Mouse (Mus musculus) lung, postnatal 0 days (tissue): ENCODE measurements around the gene Hoxc4. TPM values are rescaled to one million over a fixed set of nuclear protein-coding genes. Genes with fewer than 3 reads are reported as not detected.

ENCODE experiments used
- ATAC-seq: fragments of 200-750 bp; cut with Nextera tagmentation; 2 replicates; pipeline ENCODE4 v1.8.0; 2017; ENCODE audit warnings: moderate library complexity
- DNase-seq: peaks from one replicate; pipeline ENCODE4 v3.0.0-alpha.2; 2016; ENCODE audit warnings: low spot score
- H3K27ac ChIP-seq: fragments of 300-500 bp; sonication (generic); 2 replicates; pipeline ENCODE4 v1.5.1; 2014; ENCODE audit warnings: antibody characterized with exemption, mild to moderate bottlenecking, low read length, mixed read lengths
- H3K27me3 ChIP-seq: fragments of 300-500 bp; sonication (generic); replicated peaks from 2 replicates; pipeline ENCODE4 v1.6.1; 2014; ENCODE audit warnings: low read length, mixed read lengths; ENCODE audit not compliant: insufficient read depth
- H3K36me3 ChIP-seq: fragments of 300-500 bp; sonication (generic); 2 replicates; pipeline ENCODE4 v1.6.1; 2014; ENCODE audit warnings: low read length, mixed read lengths; ENCODE audit not compliant: insufficient read depth
- H3K4me1 ChIP-seq: fragments of 300-500 bp; sonication (generic); 2 replicates; pipeline ENCODE4 v1.6.1; 2014; ENCODE audit warnings: antibody characterized with exemption, low read depth, low read length, mixed read lengths; ENCODE audit not compliant: insufficient read depth
- H3K4me2 ChIP-seq: fragments of 300-500 bp; sonication (generic); replicated peaks from 2 replicates; pipeline ENCODE4 v1.6.1; 2014; ENCODE audit warnings: low read depth, mild to moderate bottlenecking, low read length, moderate library complexity, mixed read lengths
- H3K4me3 ChIP-seq: fragments of 300-500 bp; sonication (generic); 2 replicates; pipeline ENCODE4 v1.5.1; 2014; ENCODE audit warnings: low read depth, low read length
- H3K9ac ChIP-seq: fragments of 300-500 bp; sonication (generic); replicated peaks from 2 replicates; pipeline ENCODE4 v1.6.1; 2014; ENCODE audit warnings: low read depth, mild to moderate bottlenecking
- H3K9me3 ChIP-seq: fragments of 300-500 bp; sonication (generic); 2 replicates; pipeline ENCODE4 v1.6.1; 2016; ENCODE audit warnings: low read length, mixed read lengths
- CTCF ChIP-seq: IDR thresholded peaks from 2 replicates; pipeline ENCODE4 v1.5.1; 2016; ENCODE audit warnings: antibody characterized with exemption, mild to moderate bottlenecking
- EP300 ChIP-seq: IDR thresholded peaks from 2 replicates; pipeline ENCODE4 v1.6.1; 2016; ENCODE audit warnings: antibody characterized with exemption, mild to moderate bottlenecking, control low read depth
- WGBS: fragments of 180-500 bp; shearing (Covaris S2); extraction: QIAGEN DNeasy Blood & Tissue Kit; methylation state at CpG from one replicate; pipeline ENCODE4 v1.1.7; 2014; 5-methylcytosine and 5-hydroxymethylcytosine counted together
- polyA plus RNA-seq: library from polyadenylated mRNA; unstranded; fragments of >200 nt; fragmentation: Nextera tagmentation; extraction: Ambion mirVana; gene quantifications from 2 replicates; pipeline ENCODE4 v1.2.1, GENCODE M21; 2015

Gene Hoxc4
- polyA plus RNA-seq, 1 experiment from 2014 or later: 0.23 TPM

DNA sequence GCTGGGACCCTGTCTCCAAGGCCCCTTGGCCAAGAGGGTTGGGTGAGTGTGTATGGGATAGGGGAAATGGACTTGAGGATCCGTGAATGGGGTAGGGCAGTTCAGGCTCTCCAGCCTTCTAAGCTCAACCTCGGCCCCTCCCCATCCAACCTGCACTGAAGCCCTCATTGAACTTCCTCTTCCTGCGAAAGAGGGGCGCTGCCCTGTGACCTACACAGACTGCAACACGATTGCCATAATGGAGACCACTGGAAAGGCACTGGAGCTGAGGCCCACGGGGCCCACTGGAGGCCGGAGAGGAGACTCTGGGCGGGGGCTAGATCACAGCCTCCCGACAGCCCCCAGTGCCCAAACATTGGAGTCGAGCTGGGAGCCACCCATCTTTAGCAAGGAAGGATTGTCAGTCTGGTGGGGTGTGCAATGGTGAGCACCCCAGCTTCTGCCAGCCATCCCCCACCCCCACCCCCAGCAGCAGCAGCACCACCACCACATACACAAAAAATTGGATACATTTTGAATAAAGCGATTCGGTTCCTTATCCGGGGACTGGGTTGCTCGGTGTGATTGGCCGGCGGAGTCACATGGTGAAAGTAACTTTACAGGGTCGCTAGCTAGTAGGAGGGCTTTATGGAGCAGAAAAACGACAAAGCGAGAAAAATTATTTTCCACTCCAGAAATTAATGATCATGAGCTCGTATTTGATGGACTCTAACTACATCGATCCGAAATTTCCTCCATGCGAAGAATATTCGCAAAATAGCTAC lies 15.5 kb downstream of the Hoxc4 start:
- Histone ChIP-seq H3K4me3 (peak overlapping the region; percentile 31), H3K4me1 (no peaks in the 10 kb centered on the region), H3K36me3 (no peaks in the 10 kb centered on the region), H3K27me3 (peaks cover 53% of the 10 kb centered on the region), H3K4me2 (peak overlapping the region; percentile 51), H3K9me3 (no peaks in the 10 kb centered on the region), H3K9ac (no peak overlapping the region), H3K27ac (no peak overlapping the region)
- WGBS: 1% methylated on average over 24 of the region's 24 CpGs
- no peak for TF ChIP-seq CTCF
- no peak for TF ChIP-seq EP300
- ATAC-seq (peak; percentile 40; the same call in 1 of the 2 replicates), DNase-seq (no peak)

DNA sequence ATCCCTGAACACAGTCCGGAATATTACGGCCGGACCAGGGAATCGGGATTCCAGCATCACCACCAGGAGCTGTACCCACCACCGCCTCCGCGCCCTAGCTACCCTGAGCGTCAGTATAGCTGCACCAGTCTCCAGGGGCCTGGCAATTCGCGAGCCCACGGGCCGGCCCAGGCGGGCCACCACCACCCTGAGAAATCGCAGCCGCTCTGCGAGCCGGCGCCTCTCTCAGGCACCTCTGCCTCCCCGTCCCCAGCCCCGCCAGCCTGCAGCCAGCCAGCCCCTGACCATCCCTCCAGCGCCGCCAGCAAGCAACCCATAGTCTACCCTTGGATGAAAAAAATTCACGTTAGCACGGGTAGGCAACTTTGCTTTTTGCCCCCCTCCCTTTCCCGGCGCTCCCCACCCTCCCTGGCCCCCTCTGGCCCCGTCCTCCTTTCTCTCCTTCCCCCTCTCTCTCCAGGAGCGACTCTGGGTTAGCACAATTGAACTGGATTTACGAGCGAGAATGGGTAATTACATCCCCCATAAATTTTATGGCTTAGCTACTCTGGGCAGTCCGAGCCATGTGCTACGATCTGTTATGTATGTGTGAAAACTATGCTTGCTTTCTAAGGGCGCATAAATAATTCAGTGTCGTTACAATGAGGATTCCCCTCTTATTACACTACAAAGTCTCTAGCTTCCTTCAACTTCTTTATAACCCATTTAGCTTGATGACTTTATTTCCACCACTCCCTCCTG lies 16.2 kb downstream of the Hoxc4 start:
- DNase-seq (no peak), ATAC-seq (no peak)

DNA sequence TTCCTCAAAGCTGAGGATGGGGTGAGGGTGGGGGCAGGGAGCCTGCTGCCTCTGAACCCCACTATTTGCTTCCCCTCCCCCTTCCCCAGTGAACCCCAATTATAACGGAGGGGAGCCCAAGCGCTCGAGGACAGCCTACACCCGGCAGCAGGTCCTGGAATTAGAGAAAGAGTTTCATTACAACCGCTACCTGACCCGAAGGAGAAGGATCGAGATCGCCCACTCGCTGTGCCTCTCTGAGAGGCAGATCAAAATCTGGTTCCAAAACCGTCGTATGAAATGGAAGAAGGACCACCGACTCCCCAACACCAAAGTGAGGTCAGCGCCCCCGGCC lies 16.8 kb downstream of the Hoxc4 start:
- Histone ChIP-seq H3K4me1 (no peaks in the 10 kb centered on the region), H3K9me3 (no peaks in the 10 kb centered on the region), H3K4me2 (peak overlapping the region; percentile 8; the same call in 1 of the 2 replicates), H3K27ac (no peak overlapping the region), H3K4me3 (no peak overlapping the region), H3K9ac (no peak overlapping the region), H3K36me3 (no peaks in the 10 kb centered on the region), H3K27me3 (peaks cover 53% of the 10 kb centered on the region)
- DNase-seq (no peak), ATAC-seq (no peak)
- 0% methylated on average over 14 of the region's 14 CpGs for WGBS
- no peak for TF ChIP-seq EP300
- no peak for TF ChIP-seq CTCF

More for the DNA sequence above, 16.2 kb downstream of the Hoxc4 start:
- H3K4me3 ChIP-seq: peak overlapping the region; percentile 31
- no peak overlapping the region for H3K27ac ChIP-seq
- WGBS: 2% methylated on average over 29 of the region's 34 CpGs
- no peaks in the 10 kb centered on the region for H3K36me3 ChIP-seq
- peaks cover 52% of the 10 kb centered on the region for H3K27me3 ChIP-seq
- H3K4me1 ChIP-seq: no peaks in the 10 kb centered on the region
- H3K9ac ChIP-seq: no peak overlapping the region
- H3K9me3 ChIP-seq: no peaks in the 10 kb centered on the region
- TF ChIP-seq CTCF (no peak), EP300 (no peak)
- peak overlapping the region; percentile 51 for H3K4me2 ChIP-seq

DNA sequence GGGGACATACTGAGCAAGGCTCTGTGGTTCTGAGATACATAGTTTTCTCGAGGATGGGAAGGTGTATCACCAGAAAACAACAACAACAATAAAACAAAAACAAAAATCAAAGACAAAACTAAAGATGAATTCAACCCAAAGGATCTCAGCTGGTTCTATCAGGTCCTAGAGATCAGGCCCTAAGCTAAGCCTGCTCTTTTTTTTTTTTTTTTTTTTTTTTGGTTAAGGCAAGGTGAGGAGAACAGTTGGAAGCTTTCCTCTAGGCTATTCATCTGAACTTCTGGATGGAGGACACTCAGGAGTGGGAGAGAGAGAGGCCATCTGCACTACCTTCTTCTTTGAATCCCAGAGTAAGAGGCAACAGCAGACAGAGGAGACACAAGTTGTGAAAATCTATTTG lies 18.8 kb downstream of the Hoxc4 start:
- peaks cover 59% of the 10 kb centered on the region for H3K27me3 ChIP-seq
- DNase-seq (no peak), ATAC-seq (no peak)
- 30% methylated on average over 1 of the region's 1 CpGs for WGBS
- H3K4me3 ChIP-seq: no peak overlapping the region
- H3K36me3 ChIP-seq: no peaks in the 10 kb centered on the region
- no peaks in the 10 kb centered on the region for H3K9me3 ChIP-seq
- H3K4me2 ChIP-seq: no peak overlapping the region
- no peak overlapping the region for H3K9ac ChIP-seq
- TF ChIP-seq EP300 (no peak), CTCF (no peak)
- no peak overlapping the region for H3K27ac ChIP-seq
- H3K4me1 ChIP-seq: no peaks in the 10 kb centered on the region

DNA sequence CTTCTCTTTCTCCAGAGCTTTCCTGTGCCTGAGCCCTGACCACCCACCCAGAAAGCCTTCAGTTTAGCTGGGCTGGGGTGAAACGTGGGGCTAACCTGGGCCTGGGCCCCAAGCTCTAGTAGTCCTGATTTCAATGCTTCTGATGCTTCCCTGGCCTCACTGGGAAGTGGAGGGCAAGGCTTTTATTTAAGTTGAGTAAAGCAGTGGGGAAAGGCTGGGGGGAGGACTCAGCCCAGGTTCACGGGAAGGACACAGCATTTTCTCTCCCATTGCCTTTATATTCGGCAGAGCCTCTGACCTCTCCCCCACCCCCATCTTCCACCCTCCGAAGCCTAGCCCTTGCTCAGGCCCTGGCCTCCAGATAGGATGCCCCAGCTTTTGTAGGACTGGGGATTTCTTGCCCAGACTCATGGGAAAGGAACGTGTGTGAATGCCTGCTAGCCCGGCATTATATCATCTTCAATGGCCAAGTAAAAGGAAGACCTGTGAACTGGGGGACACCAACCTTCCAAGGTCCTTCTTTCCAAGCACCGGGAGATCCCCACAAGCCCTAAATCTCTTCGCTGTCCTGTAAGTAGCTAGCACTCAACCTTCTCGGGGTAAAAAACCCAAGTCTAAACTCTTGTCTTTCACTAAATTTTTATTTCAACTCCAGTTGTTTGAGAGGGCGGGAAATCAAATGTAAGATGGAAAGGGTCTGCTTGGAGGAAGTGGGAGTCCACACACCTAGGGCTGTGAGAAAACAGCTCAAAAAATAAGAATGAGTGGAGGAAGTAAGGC lies 20.2 kb downstream of the Hoxc4 start:
- no peak overlapping the region for H3K27ac ChIP-seq
- no peak overlapping the region for H3K4me3 ChIP-seq
- H3K4me1 ChIP-seq: no peaks in the 10 kb centered on the region
- H3K4me2 ChIP-seq: no peak overlapping the region
- ATAC-seq (no peak), DNase-seq (no peak)
- no peaks in the 10 kb centered on the region for H3K9me3 ChIP-seq
- H3K36me3 ChIP-seq: no peaks in the 10 kb centered on the region
- TF ChIP-seq CTCF (no peak), EP300 (no peak)
- H3K9ac ChIP-seq: no peak overlapping the region
- peaks cover 60% of the 10 kb centered on the region for H3K27me3 ChIP-seq
- WGBS: 41% methylated on average over 10 of the region's 10 CpGs

DNA sequence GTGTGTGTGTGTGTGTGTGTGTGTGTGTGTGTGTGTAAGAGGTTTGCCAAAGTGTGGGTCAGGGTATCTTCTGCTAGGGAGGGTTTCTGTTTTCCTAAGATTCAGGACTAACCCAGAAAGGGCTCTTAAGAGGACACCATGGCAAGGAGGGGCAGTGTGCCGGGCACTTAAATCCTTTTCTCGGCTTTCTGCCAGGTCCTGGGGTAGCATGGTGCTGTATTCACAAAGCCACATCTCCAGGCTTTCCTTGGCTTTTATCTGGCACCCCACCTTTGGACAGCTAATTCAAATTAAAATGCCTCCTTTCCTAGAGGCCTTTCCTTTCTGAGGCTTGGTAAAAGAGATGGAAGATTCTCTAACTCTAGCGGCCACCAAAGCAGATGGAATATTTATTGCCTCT lies 20.9 kb downstream of the Hoxc4 start:
- Histone ChIP-seq H3K27me3 (peaks cover 53% of the 10 kb centered on the region), H3K9ac (no peak overlapping the region), H3K4me3 (no peak overlapping the region), H3K9me3 (no peaks in the 10 kb centered on the region), H3K4me2 (no peak overlapping the region), H3K27ac (no peak overlapping the region), H3K4me1 (no peaks in the 10 kb centered on the region), H3K36me3 (no peaks in the 10 kb centered on the region)
- TF ChIP-seq CTCF (no peak), EP300 (no peak)
- 48% methylated on average over 3 of the region's 3 CpGs for WGBS
- no peak for ATAC-seq
- no peak for DNase-seq
